Mouse (Mus musculus) forebrain, embryonic 13.5 days (tissue): Measurements from ENCODE around the gene Cdk5. TPM values are rescaled to one million over a fixed set of nuclear protein-coding genes. Genes with fewer than 3 reads are reported as not detected.
A peak's percentile ranks its signal among the peaks of the same experiment; 100 is the strongest.

Experiments used
- ATAC-seq: fragments of 200-750 bp; cut with Nextera tagmentation; 2 replicates; pipeline ENCODE4 v1.8.0; 2017
- H3K27ac ChIP-seq: fragments of 300-500 bp; sonication (generic); 2 replicates; pipeline ENCODE4 v1.5.1; 2015; ENCODE audit warnings: inconsistent platforms, mild to moderate bottlenecking, moderate library complexity
- H3K27me3 ChIP-seq: fragments of 300-500 bp; sonication (generic); 2 replicates; pipeline ENCODE4 v1.6.1; 2015; ENCODE audit warnings: mild to moderate bottlenecking, inconsistent platforms
- H3K36me3 ChIP-seq: fragments of 300-500 bp; sonication (generic); 2 replicates; pipeline ENCODE4 v1.6.1; 2015; ENCODE audit warnings: mild to moderate bottlenecking, inconsistent platforms; ENCODE audit not compliant: poor library complexity, severe bottlenecking
- H3K4me1 ChIP-seq: fragments of 300-500 bp; sonication (generic); 2 replicates; pipeline ENCODE4 v1.6.1; 2015; ENCODE audit warnings: inconsistent platforms
- H3K4me2 ChIP-seq: fragments of 300-500 bp; sonication (generic); 2 replicates; pipeline ENCODE4 v1.6.1; 2015; ENCODE audit warnings: inconsistent platforms, mild to moderate bottlenecking, moderate library complexity
- H3K4me3 ChIP-seq: fragments of 300-500 bp; sonication (generic); 2 replicates; pipeline ENCODE4 v1.5.1; 2015; ENCODE audit warnings: mild to moderate bottlenecking, inconsistent platforms
- H3K9ac ChIP-seq: fragments of 300-500 bp; sonication (generic); 2 replicates; pipeline ENCODE4 v1.6.1; 2015; ENCODE audit warnings: mild to moderate bottlenecking, inconsistent platforms
- H3K9me3 ChIP-seq: fragments of 300-500 bp; sonication (generic); replicated peaks from 2 replicates; pipeline ENCODE4 v1.6.1; 2016; ENCODE audit warnings: inconsistent platforms
- WGBS: fragments of 180-500 bp; shearing (Covaris S2); methylation state at CpG from one replicate; pipeline ENCODE4 v1.1.7; 2015; 5-methylcytosine and 5-hydroxymethylcytosine counted together
- polyA plus RNA-seq: library from polyadenylated mRNA; unstranded; fragments of >200 nt; fragmentation: Nextera tagmentation; extraction: Ambion mirVana; gene quantifications from 2 replicates; pipeline ENCODE4 v1.2.1, GENCODE M21; 2015

Gene Cdk5
- polyA plus RNA-seq, 1 experiment from 2014 or later: 80.7 TPM

DNA sequence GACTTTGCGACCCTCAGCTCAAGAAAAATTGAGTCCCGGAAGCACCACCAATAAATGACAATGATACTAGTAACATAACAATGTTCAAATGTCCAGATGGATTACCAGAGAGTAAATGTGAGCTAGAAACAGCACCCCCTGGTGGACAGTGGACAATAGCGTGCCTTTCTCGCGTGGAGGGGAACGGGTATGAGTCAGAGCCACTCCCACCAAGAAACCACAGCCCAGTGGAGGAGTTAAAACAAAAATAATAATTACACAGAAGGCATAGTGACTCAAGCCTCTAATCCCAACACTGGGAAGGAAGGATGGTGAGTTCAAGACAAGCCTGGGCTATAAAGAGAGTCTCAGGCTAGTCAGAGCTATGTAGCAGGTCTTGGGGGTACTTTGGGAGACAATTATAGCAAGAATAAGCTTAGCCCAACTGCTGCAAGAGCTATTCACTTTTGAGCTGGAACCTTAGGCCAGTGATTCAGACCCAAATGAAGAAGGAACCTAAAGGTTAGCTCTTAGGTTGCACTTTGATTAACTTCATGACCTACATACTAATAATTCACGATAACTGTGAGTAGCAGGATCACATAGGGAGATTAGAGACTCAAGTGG, 29.8 kb downstream of the Cdk5 start, which contains the start of gene Abcb8:
Gene Abcb8, plus strand, starts transcription at position 272 of the 606 bp plus-strand sequence.
- 19% methylated on average over 7 of the region's 7 CpGs for WGBS
- Histone ChIP-seq H3K9ac (peak within 1 kb of the TSS; percentile 62; the same call in 1 of the 2 replicates), H3K27ac (peak within 1 kb of the TSS; percentile 75), H3K27me3 (peaks cover 29% of the 10 kb centered on the region), H3K4me3 (peak within 1 kb of the TSS; percentile 54), H3K36me3 (no peaks in the 10 kb centered on the region), H3K4me1 (peaks cover 6% of the 10 kb centered on the region; the same call in 1 of the 2 replicates), H3K9me3 (no peaks in the 10 kb centered on the region), H3K4me2 (peak within 1 kb of the TSS; percentile 65)
- no peak for ATAC-seq

DNA sequence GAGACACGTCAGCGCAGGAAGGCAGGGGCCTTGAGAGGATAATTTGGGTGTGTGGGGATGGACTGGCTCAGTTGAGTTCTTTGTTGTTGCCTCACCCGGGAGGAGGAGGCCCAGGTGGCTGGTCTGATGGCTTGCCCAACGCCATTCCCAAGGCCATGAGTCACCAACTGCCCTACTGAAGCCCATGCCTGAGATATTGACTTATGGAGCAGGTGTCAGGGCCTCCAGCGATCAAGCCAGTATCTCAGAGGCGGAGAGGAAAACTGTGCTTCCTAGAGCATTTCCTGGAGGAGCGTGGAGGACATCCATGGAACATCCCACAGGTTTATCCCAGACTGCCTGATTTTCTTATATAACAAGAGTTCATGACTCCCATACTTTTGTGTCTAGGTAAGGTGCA, 30.6 kb downstream of the Cdk5 start:
- H3K27ac ChIP-seq: no peak overlapping the region
- WGBS: 78% methylated on average over 7 of the region's 7 CpGs
- H3K4me1 ChIP-seq: peaks cover 13% of the 10 kb centered on the region
- no peak for ATAC-seq
- peaks cover 37% of the 10 kb centered on the region for H3K27me3 ChIP-seq
- H3K4me3 ChIP-seq: no peak overlapping the region
- H3K9ac ChIP-seq: no peak overlapping the region
- no peaks in the 10 kb centered on the region for H3K36me3 ChIP-seq
- no peak overlapping the region for H3K4me2 ChIP-seq
- H3K9me3 ChIP-seq: no peaks in the 10 kb centered on the region

DNA sequence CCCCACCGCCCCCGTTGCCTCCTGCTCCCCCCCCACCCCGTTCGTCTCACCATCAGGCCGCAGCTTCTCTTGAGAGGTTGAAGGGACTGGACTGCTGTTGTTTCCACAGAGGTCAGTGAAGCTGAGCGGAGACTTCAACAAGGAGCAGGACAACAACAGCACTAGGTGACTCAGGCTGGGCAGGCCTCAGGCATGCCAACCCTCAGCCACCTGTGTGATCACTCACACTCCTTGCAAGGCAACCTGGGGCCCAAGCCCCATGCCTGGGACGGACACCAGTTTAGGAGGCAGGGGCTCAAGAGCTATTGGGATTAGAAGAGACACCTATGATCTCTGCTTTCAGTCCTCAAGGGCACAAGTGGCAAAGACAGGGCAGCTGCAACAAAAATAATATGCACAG, 31.5 kb downstream of the Cdk5 start, which contains the start of gene Atg9b:
Gene Atg9b, minus strand, starts transcription at position 280 of the 400 bp plus-strand sequence.
- H3K36me3 ChIP-seq: no peaks in the 10 kb centered on the region
- 81% methylated on average over 7 of the region's 7 CpGs for WGBS

DNA sequence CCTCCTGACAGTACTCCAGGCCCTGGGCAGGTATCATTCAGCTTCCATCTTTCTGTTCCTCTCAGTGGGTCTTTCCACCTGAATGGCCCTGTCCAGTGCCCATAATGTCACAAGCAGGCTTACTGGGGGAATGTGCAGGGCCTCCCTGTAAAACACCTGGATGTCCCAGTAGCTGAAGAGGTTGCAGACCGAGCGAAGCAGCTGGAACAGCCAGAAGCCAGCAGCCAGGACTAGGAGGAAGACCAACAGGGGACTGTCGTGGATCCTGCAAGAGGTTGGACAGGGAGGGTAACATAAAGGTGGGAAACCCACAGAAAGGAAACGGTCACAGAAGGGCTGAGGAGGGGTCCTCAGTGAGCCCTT, 33.7 kb downstream of the Cdk5 start:
- Histone ChIP-seq H3K9ac (no peak overlapping the region), H3K27me3 (peaks cover 65% of the 10 kb centered on the region), H3K9me3 (no peaks in the 10 kb centered on the region), H3K36me3 (no peaks in the 10 kb centered on the region), H3K4me1 (peaks cover 17% of the 10 kb centered on the region), H3K4me2 (no peak overlapping the region), H3K4me3 (no peak overlapping the region), H3K27ac (no peak overlapping the region)
- 85% methylated on average over 4 of the region's 4 CpGs for WGBS
- no peak for ATAC-seq

More for the DNA sequence above, 31.5 kb downstream of the Cdk5 start, which contains the start of gene Atg9b:
- Histone ChIP-seq H3K27me3 (peaks cover 46% of the 10 kb centered on the region), H3K9me3 (no peaks in the 10 kb centered on the region), H3K27ac (no peak within 1 kb of the TSS), H3K4me3 (no peak within 1 kb of the TSS), H3K9ac (no peak within 1 kb of the TSS), H3K4me1 (peaks cover 22% of the 10 kb centered on the region), H3K4me2 (no peak within 1 kb of the TSS)
- no peak for ATAC-seq

DNA sequence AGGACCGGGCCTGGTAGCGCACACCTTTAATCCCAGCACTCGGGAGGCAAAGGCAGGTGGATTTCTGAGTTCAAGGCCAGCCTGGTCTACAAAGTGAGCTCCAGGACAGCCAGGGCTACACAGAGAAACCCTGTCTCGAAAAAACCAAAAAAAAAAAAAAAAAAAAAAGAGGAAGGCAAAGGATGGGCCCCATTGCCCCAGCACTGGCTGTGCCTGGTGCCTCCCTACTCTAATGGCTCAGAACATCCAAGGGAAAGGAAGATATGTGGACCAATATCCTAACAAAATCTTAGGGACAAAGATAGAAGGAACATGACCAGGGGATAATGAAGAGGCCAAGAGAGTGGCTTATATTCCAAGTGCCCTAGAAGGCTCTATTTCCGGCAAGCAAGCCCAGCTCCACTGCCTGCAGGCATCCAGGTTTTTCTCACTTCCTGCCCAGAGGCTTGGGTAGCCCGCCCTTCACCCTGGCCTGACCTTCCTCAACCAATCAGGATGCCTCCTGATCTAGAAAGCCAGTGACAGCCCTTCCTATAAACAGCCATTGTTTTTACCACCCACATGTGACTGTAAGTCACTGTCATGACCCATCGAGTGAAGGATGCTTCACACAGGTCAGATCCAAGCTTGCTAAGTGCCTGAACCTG, 34.2 kb downstream of the Cdk5 start:
- Histone ChIP-seq H3K27me3 (peaks cover 65% of the 10 kb centered on the region), H3K4me2 (no peak overlapping the region), H3K9me3 (no peaks in the 10 kb centered on the region), H3K4me3 (no peak overlapping the region), H3K4me1 (peaks cover 17% of the 10 kb centered on the region), H3K9ac (0 out of 2 replicates have a peak overlapping the region, but pooled peaks have one; percentile 23), H3K36me3 (no peaks in the 10 kb centered on the region), H3K27ac (no peak overlapping the region)
- no peak for ATAC-seq
- WGBS: 53% methylated on average over 7 of the region's 7 CpGs

DNA sequence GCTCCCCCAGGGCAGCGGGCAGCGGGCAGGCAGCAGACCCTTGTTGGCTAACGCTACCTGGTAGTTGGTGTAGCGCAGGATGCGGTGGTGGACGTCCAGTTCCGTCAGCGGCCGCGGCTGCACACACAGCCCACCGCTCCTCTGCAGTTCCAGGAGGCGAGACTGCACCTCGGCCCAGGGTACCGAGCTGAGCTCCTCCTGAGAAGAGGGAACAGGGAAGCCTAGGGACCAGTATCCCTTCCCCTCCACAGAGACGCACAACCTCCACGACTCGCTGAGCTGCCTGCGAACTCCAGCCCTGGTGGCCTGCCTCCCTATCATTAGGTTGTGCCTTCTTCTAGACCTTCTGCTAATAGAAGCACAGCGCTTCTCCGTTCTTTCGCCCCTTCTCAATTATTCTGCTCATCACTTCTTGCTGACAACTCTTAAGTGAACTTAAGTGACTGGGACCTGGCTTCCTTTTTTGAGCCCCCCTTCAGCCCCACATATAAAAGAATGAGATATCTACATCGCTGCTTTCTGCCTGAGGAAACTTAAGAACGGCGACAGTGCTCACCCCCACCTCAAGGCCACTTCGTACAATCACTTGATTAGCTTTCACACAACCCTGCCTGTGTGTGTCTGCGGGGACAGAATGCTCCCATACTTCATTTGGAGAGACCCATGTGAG, 34.9 kb downstream of the Cdk5 start:
- peaks cover 65% of the 10 kb centered on the region for H3K27me3 ChIP-seq
- peak overlapping the region; percentile 45 for H3K4me3 ChIP-seq
- H3K9ac ChIP-seq: peak overlapping the region; percentile 59
- H3K36me3 ChIP-seq: no peaks in the 10 kb centered on the region
- WGBS: 22% methylated on average over 26 of the region's 26 CpGs
- no peak for ATAC-seq
- peak overlapping the region; percentile 95 for H3K4me2 ChIP-seq
- no peak overlapping the region for H3K27ac ChIP-seq
- H3K4me1 ChIP-seq: peaks cover 22% of the 10 kb centered on the region
- no peaks in the 10 kb centered on the region for H3K9me3 ChIP-seq

DNA sequence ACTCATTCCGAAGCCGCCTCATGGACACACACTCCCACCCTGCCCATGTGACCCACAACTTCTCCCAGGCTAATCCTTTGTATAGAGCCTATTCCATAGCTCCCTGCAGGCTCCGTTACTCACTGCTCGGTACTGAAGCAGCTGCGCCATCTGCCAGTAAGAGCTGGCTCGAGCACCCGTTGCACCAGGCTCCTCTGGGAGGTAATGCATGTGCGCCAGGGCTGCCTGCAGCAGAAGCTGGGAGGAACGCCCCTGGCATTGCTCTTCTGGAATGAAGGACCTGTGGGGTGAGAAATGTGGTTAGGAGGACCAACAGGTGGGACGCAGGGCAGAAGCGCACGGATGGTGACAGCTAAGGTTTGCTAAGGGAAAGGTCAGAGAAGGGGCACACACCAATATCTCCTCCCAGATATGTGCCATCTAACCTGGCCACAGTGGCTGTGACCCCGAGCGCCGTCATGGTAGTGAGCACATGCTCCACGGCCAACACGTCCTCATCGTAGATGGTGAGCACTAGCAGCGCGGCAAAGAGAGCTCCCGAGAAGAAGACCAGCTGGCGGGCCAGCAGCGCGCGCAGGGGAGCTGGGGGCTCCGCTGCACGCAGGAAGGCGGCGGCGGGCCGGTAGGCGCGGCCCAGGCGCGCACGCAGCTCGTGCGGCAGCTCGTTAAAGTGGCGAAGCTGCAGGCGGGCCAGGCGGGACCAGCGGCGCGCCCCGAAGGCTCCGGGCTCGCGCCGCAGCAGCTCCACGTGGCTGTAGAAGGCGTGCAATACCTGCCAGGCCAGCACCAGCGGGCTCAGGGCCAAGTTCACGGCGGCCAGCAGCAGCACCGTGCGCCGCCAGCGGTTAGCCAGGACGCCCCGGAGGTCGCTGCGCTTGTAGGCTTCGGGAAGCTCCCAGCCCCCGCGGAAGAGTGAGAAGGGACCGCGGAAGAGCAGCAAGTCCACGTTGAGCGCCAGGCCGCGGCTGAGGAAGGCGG, 35.8 kb downstream of the Cdk5 start:
- Histone ChIP-seq H3K27me3 (peaks cover 65% of the 10 kb centered on the region), H3K27ac (no peak overlapping the region), H3K9me3 (no peaks in the 10 kb centered on the region), H3K4me1 (peaks cover 28% of the 10 kb centered on the region), H3K4me2 (peak overlapping the region; percentile 95), H3K9ac (peak overlapping the region; percentile 59), H3K4me3 (peak overlapping the region; percentile 45), H3K36me3 (no peaks in the 10 kb centered on the region)
- WGBS: under 1% methylated on average over 68 of the region's 73 CpGs
- peak; percentile 70 for ATAC-seq

DNA sequence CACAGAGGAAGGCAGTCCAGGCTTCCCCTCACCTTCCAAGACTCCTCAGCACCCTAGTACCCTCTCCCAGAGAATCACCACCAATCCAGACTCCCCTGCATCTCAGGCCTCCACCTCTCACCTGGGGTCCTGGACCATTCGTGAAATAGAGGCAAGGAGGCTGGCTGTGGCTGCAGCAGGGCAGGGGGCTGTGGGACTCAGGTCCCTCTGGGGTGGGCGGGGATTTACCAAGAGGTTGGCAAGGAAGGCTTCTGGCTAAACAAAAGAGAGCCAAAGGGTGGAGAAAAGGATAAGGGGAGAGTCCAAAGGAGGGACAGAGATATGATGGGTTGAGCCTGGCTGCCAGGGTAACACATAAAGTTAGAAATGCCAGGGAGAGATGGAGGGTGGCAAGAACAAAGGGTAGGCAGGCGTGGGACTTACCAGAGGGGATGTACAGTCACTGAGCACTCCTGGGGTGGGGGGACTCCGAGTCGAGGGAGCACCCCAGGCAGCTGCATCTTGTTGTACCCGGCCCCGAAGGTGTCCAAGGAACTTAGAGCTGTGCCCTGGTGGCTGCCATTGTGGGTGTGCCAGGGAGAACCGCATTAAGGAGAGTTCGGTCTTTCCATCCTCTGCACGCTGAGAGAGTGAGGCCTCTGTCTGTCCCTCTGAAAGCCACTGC, 37.3 kb downstream of the Cdk5 start:
- Histone ChIP-seq H3K4me3 (no peak overlapping the region), H3K9me3 (no peaks in the 10 kb centered on the region), H3K27ac (no peak overlapping the region), H3K9ac (no peak overlapping the region), H3K4me1 (peaks cover 28% of the 10 kb centered on the region), H3K27me3 (peaks cover 59% of the 10 kb centered on the region), H3K4me2 (no peak overlapping the region), H3K36me3 (no peaks in the 10 kb centered on the region)
- no peak for ATAC-seq
- 78% methylated on average over 10 of the region's 10 CpGs for WGBS

DNA sequence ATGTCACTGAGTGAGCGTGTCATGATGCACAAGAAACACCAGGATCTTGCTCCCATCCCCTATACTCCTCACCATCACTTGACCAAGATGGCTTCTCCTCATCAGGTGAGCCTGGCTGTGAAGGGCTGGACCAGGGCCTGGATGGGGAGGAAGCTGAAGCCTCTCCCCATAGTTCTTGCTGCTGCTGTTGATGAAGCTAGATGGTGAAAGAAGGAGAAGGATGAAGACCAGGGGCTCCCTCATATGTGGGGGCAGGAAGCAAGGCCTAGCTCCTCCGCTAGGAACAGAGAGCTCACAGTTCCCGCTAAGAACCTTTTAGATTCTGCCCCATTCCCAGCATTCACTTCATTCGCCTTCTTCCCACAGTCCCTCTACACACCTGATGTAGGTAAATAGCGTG, 38.0 kb downstream of the Cdk5 start:
- Histone ChIP-seq H3K27ac (no peak overlapping the region), H3K36me3 (no peaks in the 10 kb centered on the region), H3K9me3 (no peaks in the 10 kb centered on the region), H3K4me1 (peaks cover 28% of the 10 kb centered on the region), H3K9ac (no peak overlapping the region), H3K27me3 (peaks cover 54% of the 10 kb centered on the region), H3K4me3 (no peak overlapping the region), H3K4me2 (no peak overlapping the region)
- ATAC-seq: no peak
- 93% methylated on average over 5 of the region's 5 CpGs for WGBS

DNA sequence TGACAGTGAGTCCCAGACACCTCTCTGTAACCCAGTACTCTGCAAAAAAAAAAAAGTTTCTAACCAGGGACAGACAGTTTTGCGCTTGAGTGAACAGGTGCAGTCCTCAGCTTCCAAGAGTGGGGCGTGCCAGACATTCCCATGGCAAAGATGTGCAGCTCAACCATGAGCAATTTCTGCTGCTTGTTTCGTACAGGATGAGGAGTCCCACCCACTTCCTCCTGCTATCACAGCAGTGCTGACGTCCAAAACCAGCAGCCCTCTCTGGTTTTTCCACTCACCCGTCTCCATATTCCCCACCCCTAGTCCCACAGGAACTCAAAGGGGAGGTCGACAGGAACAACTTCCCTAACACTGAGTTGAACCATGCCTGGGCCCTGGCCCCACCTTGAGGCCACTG, 38.9 kb downstream of the Cdk5 start:
- no peaks in the 10 kb centered on the region for H3K36me3 ChIP-seq
- H3K4me1 ChIP-seq: peaks cover 28% of the 10 kb centered on the region
- no peaks in the 10 kb centered on the region for H3K9me3 ChIP-seq
- no peak overlapping the region for H3K9ac ChIP-seq
- H3K27me3 ChIP-seq: peaks cover 50% of the 10 kb centered on the region
- WGBS: 69% methylated on average over 6 of the region's 6 CpGs
- no peak overlapping the region for H3K4me3 ChIP-seq
- no peak overlapping the region for H3K4me2 ChIP-seq
- no peak for ATAC-seq
- H3K27ac ChIP-seq: no peak overlapping the region
